Mouse (Mus musculus) right cerebral cortex, adult 2 months (tissue): ENCODE measurements around the gene H60b.
"Not testable (repeated sequence)": the region's sequence is repeated elsewhere in the genome, so short reads cannot be mapped to it uniquely, and the experiment has no call there.

Source experiments
- DNase-seq, 2 experiments: peaks; one replicate each; pipeline ENCODE4 v3.0.0; 2021 to 2022; ENCODE audit warnings: low spot score in 2 of 2

H60b gene

GRCm38 (mm10) chr10:22273684-22274305 lies 115.4 kb downstream of the H60b start:
- DNase-seq, result no peak

GRCm38 (mm10) chr10:22274445-22275057 lies 116.2 kb downstream of the H60b start:
- no peak for DNase-seq

GRCm38 (mm10) chr10:22278468-22278867 lies 120.1 kb downstream of the H60b start:
- DNase-seq, result not testable (repeated sequence)

GRCm38 (mm10) chr10:22282816-22283215 lies 124.4 kb downstream of the H60b start:
- DNase-seq, result no peak

- no peak for DNase-seq
Measured at GRCm38 (mm10) chr10:22295676-22296075, 137.3 kb downstream of the H60b start.

- DNase-seq, result no peak
Measured at GRCm38 (mm10) chr10:22297033-22297762, 138.8 kb downstream of the H60b start.

- DNase-seq, result no peak
Measured at GRCm38 (mm10) chr10:22297766-22298461, 139.5 kb downstream of the H60b start.

GRCm38 (mm10) chr10:22299324-22299723 lies 140.9 kb downstream of the H60b start:
- no peak for DNase-seq

- no peak for DNase-seq
Measured at GRCm38 (mm10) chr10:22301641-22302040, 143.3 kb downstream of the H60b start.

GRCm38 (mm10) chr10:22302344-22303057 lies 144.1 kb downstream of the H60b start:
- DNase-seq, result no peak

GRCm38 (mm10) chr10:22303736-22304135 lies 145.3 kb downstream of the H60b start:
- no peak for DNase-seq

- DNase-seq, result no peak
Measured at GRCm38 (mm10) chr10:22305801-22306200, 147.4 kb downstream of the H60b start.

- no peak for DNase-seq
Measured at GRCm38 (mm10) chr10:22306452-22306851, 148.1 kb downstream of the H60b start.

GRCm38 (mm10) chr10:22308221-22308620 lies 149.8 kb downstream of the H60b start:
- DNase-seq, result no peak

GRCm38 (mm10) chr10:22322858-22323257 lies 164.5 kb downstream of the H60b start:
- DNase-seq, result no peak
